Mouse (Mus musculus): ENCODE measurements around the gene Olfr1042.

- TF ChIP-seq POLR2A (IDR thresholded peaks at IDR 0.05; ENCODE audit: extremely low read depth, insufficient read depth, low read length) (no peak), CTCF (IDR thresholded peaks at IDR 0.05; ENCODE audit: extremely low read depth, insufficient read depth, low read length) (no peak)
These were observed 34.2 kb upstream of the Olfr1042 start for GRCm38 (mm10) chr2:86195863-86196262.
